Mouse (Mus musculus): ENCODE results near the gene Sult1c2. TPM values are rescaled to one million over a fixed set of nuclear protein-coding genes. Genes with fewer than 3 reads are reported as not detected.

The Sult1c2 gene
- polyA plus RNA-seq (2012; rRNA removed; ENCODE audit: low replicate concordance), result not detected in 2 replicates

DNA sequence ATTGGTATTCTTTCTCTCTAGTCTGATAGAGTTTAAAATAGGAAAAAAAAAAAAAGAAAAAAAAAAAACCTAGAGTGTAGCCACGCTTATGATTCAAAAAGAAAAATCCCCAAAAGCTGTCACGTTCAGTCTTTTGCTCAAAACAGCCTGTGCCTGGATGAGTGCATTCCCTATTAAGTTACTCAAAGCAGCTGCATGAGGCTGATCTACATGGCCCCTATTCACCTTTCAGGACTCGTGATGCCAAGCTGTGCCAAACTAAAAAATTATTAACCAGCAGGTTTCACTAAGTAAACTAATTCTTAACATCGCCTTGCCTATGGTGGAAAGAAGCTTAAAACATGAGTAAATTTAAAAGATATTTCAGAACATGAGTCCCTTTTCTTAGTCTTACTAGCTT is at the start of gene Sult1c2:
Gene Sult1c2 (minus strand): TSS at position 134 of the 400 bp plus-strand sequence.

Other genes starting within 250 kb of the Sult1c2 start
- 0.12 and 0.19 TPM in 2 replicates for gene Sgo1, start 157.0 kb downstream of the Sult1c2 start, polyA plus RNA-seq (2012; rRNA removed; ENCODE audit: low replicate concordance)
- gene Sult1c1, start 144.3 kb upstream of the Sult1c2 start, polyA plus RNA-seq (2012; rRNA removed; ENCODE audit: low replicate concordance), result not detected in 2 replicates

All from mammary gland, adult 2 months (tissue).